Comparison of ENCODE assay signal across 12 mouse cellular contexts in genomic region chr7:79679186-79679585, GRCm38 (mm10). TPM values are rescaled to one million over a fixed set of nuclear protein-coding genes. Genes with fewer than 3 reads are reported as not detected.
DNase-seq lines count a peak whose midpoint lies in the region; ATAC-seq and TF ChIP-seq lines count a peak whose summit lies in the region.
"Had no signal": no experiment of that assay in that cellular context is flagged by ENCODE, and none has a peak within 500 bp of the region (broad histone marks: within the 10 kb centered on the region; RNA-seq: fewer than 3 reads in every experiment).

No protein-coding gene starts in this region.

- no peak for TF ChIP-seq CTCF in kidney, adult 2 months (conservative IDR thresholded peaks at IDR 0.05; ENCODE audit: insufficient read depth, insufficient read length, low read depth, low read length)

- H3K4me3 ChIP-seq in kidney, adult 2 months (ENCODE audit: insufficient read depth, low read depth, low read length): no peak overlapping the region
- H3K4me3 ChIP-seq in kidney, embryonic 16.5 days (ENCODE audit: low read length): no peak overlapping the region
- H3K4me3 ChIP-seq: hindbrain, embryonic 12.5 days had no signal

- ATAC-seq in kidney, embryonic 16.5 days (ENCODE audit: low FRiP score, low TSS enrichment): no peak
- ATAC-seq in megakaryocyte-erythroid progenitor cell, adult 5-6 weeks (replicated peaks; ENCODE audit: low FRiP score, low TSS enrichment, poor library complexity, severe bottlenecking): 0 out of 2 replicates have a peak, but pooled peaks have one; percentile 68

- no peaks in the 10 kb centered on the region for H3K36me3 ChIP-seq in kidney, adult 2 months (ENCODE audit: control insufficient read depth, insufficient read depth, low read length)
- H3K36me3 ChIP-seq in kidney, embryonic 16.5 days (ENCODE audit: insufficient read depth, low read length): peaks cover 68% of the 10 kb centered on the region

- no peaks in the 10 kb centered on the region for H3K9me3 ChIP-seq in kidney, embryonic 16.5 days (ENCODE audit: low read length)
- H3K9me3 ChIP-seq: hindbrain, embryonic 12.5 days had no signal

- H3K4me1 ChIP-seq in kidney, adult 2 months (ENCODE audit: control insufficient read depth, insufficient read depth, low read length): no peaks in the 10 kb centered on the region
- H3K4me1 ChIP-seq in kidney, embryonic 16.5 days (ENCODE audit: insufficient read depth, low read length): no peaks in the 10 kb centered on the region
- H3K4me1 ChIP-seq: hindbrain, embryonic 12.5 days had no signal

- H3K9ac ChIP-seq in kidney, embryonic 16.5 days (replicated peaks; ENCODE audit: low read length): no peak overlapping the region
- H3K9ac ChIP-seq: hindbrain, embryonic 12.5 days had no signal

- no peak for TF ChIP-seq POLR2A in kidney, adult 2 months (IDR thresholded peaks at IDR 0.05; ENCODE audit: low read depth, low read length)

- DNase-seq in cerebellum, postnatal 10 days: peak; percentile 30 to 33
- no peak for DNase-seq in cerebellum, adult 9-10 months
- peak; percentile 18 for DNase-seq in kidney, adult 2 months
- DNase-seq in retina, embryonic 14.5 days (ENCODE audit: low spot score): peak; percentile 15
- no peak for DNase-seq in retina, postnatal 1 day
- DNase-seq in layer of hippocampus, adult 9-10 months (ENCODE audit: low spot score): no peak
- DNase-seq: cerebellum, postnatal 36 days had no signal

- no peak overlapping the region for H3K27ac ChIP-seq in kidney, adult 2 months (ENCODE audit: insufficient read depth, low read depth, low read length)
- no peak overlapping the region for H3K27ac ChIP-seq in kidney, embryonic 16.5 days (ENCODE audit: low read length)
- H3K27ac ChIP-seq: hindbrain, embryonic 12.5 days had no signal

- no peaks in the 10 kb centered on the region for H3K27me3 ChIP-seq in kidney, adult 2 months (replicated peaks; ENCODE audit: control insufficient read depth, insufficient read depth, low read length)
- no peaks in the 10 kb centered on the region for H3K27me3 ChIP-seq in kidney, embryonic 16.5 days (ENCODE audit: insufficient read depth, low read length)
- H3K27me3 ChIP-seq: hindbrain, embryonic 12.5 days had no signal

- no peak overlapping the region for H3K4me2 ChIP-seq in kidney, embryonic 16.5 days (replicated peaks; ENCODE audit: low read depth, low read length)
- H3K4me2 ChIP-seq: hindbrain, embryonic 12.5 days; liver, embryonic 11.5 days had no signal

RNA-seq across cellular contexts. Expression of gene Ticrr, which starts 19.2 kb away (rescaled TPM):
- 0.03 and 0.11 TPM in 2 replicates for polyA plus RNA-seq in kidney, adult 2 months (2012; rRNA removed)
- polyA plus RNA-seq in kidney, embryonic 16.5 days (2015; fragmentation: Nextera tagmentation; extraction: Ambion mirVana): 8.8 and 9.7 TPM in 2 replicates
- total RNA-seq in megakaryocyte-erythroid progenitor cell, adult 5-6 weeks (2014; fragmentation: Nextera tagmentation): 29.0 and 29.8 TPM in 2 replicates
- 12.2 and 16.8 TPM in 2 replicates for total RNA-seq in megakaryocyte-erythroid progenitor cell, adult 5-6 weeks (2017)

RNA-seq across cellular contexts. Expression of gene Kif7, which starts 36.3 kb away (rescaled TPM):
- polyA plus RNA-seq in kidney, adult 2 months (2012; rRNA removed): 0.81 and 0.92 TPM in 2 replicates
- 4.4 TPM in 2 replicates for polyA plus RNA-seq in kidney, embryonic 16.5 days (2015; fragmentation: Nextera tagmentation; extraction: Ambion mirVana)
- total RNA-seq in megakaryocyte-erythroid progenitor cell, adult 5-6 weeks (2014; fragmentation: Nextera tagmentation): 0.28 and 0.79 TPM in 2 replicates
- total RNA-seq in megakaryocyte-erythroid progenitor cell, adult 5-6 weeks (2017): 1.8 and 2.5 TPM in 2 replicates

RNA-seq across cellular contexts. Expression of gene Plin1, which starts 53.5 kb away (rescaled TPM):
- 58.4 and 72.2 TPM in 2 replicates for polyA plus RNA-seq in kidney, adult 2 months (2012; rRNA removed)
- polyA plus RNA-seq in kidney, embryonic 16.5 days (2015; fragmentation: Nextera tagmentation; extraction: Ambion mirVana): 0.34 TPM in 1 of 2 replicates, not detected in the other
- total RNA-seq in megakaryocyte-erythroid progenitor cell, adult 5-6 weeks (2014; fragmentation: Nextera tagmentation): not detected in 2 replicates
- not detected in 2 replicates for total RNA-seq in megakaryocyte-erythroid progenitor cell, adult 5-6 weeks (2017)
- polyA plus RNA-seq: hindbrain, embryonic 12.5 days; liver, embryonic 11.5 days; stomach, embryonic 14.5 days had no signal

Comparison
In these comparisons a context has a peak if more than half of its experiments do, and no peak if none do; other contexts are left out.
1. DNase-seq: peak in cerebellum, postnatal 10 days (2 of 2), kidney, adult 2 months (single experiment) and retina, embryonic 14.5 days (single experiment); none in cerebellum, adult 9-10 months (single experiment), retina, postnatal 1 day (single experiment) and layer of hippocampus, adult 9-10 months (single experiment).
2. RNA of gene Plin1, which starts 53.5 kb away (polyA plus RNA-seq): 58.4 to 72.2 TPM in kidney, adult 2 months; 0.34 TPM in kidney, embryonic 16.5 days; every median in the first group is over 10 times any median in the second.